ENCODE assay signal across 7 mouse cellular contexts in the genomic region with DNA sequence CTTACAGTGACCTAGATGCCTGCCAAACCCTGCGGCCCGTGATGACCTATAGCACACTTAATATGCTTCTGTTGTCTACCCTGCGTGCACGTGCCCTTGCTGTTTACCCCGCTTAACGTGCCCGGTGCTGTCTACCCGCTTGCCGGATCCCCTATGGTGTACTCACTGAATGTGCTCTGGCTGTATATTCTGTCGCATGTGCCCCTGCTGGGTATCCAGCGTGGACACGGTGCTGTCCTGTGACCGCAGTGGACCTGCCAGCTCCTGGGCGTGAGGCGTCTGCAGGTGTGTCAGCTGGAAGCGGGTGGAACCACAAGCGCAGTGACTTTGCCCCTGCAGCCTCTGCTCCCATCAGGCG. TPM values are rescaled to one million over a fixed set of nuclear protein-coding genes. Genes with fewer than 3 reads are reported as not detected.
A peak's percentile ranks its signal among the peaks of the same experiment; 100 is the strongest.
DNase-seq lines count a peak whose midpoint lies in the region; ATAC-seq and TF ChIP-seq lines count a peak whose summit lies in the region.

A gene (minus strand): TSS at position 289 of the 358 bp plus-strand sequence.

- peak within 1 kb of the TSS; percentile 50 for H3K27ac ChIP-seq in liver, adult 2 months (replicated peaks; ENCODE audit: insufficient read depth, low read depth, low read length)
- H3K27ac ChIP-seq in brown adipose tissue, adult 24 weeks (replicated peaks; ENCODE audit: low read depth, low read length) = no peak within 1 kb of the TSS
- H3K27ac ChIP-seq in forebrain, embryonic 15.5 days (replicated peaks) = no peak within 1 kb of the TSS
- no peak within 1 kb of the TSS for H3K27ac ChIP-seq in liver, embryonic 12.5 days
- no peak within 1 kb of the TSS for H3K27ac ChIP-seq in stomach, embryonic 14.5 days (ENCODE audit: low read length)

- H3K9ac ChIP-seq in liver, adult 2 months (ENCODE audit: low read depth, low read length) = peak within 1 kb of the TSS; percentile 38
- no peak within 1 kb of the TSS for H3K9ac ChIP-seq in forebrain, embryonic 15.5 days (replicated peaks)
- 0 out of 2 replicates have a peak within 1 kb of the TSS, but pooled peaks have one; percentile 9 for H3K9ac ChIP-seq in liver, embryonic 12.5 days
- H3K9ac ChIP-seq in stomach, embryonic 14.5 days (replicated peaks; ENCODE audit: low read depth, low read length) = 0 out of 2 replicates have a peak within 1 kb of the TSS, but pooled peaks have one; percentile 10

- peak within 1 kb of the TSS; percentile 89 for H3K4me2 ChIP-seq in forebrain, embryonic 15.5 days (replicated peaks)
- peak within 1 kb of the TSS; percentile 77 for H3K4me2 ChIP-seq in liver, embryonic 12.5 days
- H3K4me2 ChIP-seq in stomach, embryonic 14.5 days (replicated peaks; ENCODE audit: low read depth, low read length) = peak within 1 kb of the TSS; percentile 95

- peaks cover 3% of the 10 kb centered on the region; the same call in 1 of the 2 replicates for H3K4me1 ChIP-seq in liver, adult 2 months (ENCODE audit: control insufficient read depth, insufficient read depth, low read length)
- no peaks in the 10 kb centered on the region for H3K4me1 ChIP-seq in brown adipose tissue, adult 24 weeks (ENCODE audit: control insufficient read depth, insufficient read depth, insufficient read length, low read length)
- H3K4me1 ChIP-seq in forebrain, embryonic 15.5 days = peaks cover 5% of the 10 kb centered on the region; the same call in 1 of the 2 replicates
- H3K4me1 ChIP-seq in liver, embryonic 12.5 days = peaks cover 13% of the 10 kb centered on the region
- H3K4me1 ChIP-seq in stomach, embryonic 14.5 days (ENCODE audit: control insufficient read depth, insufficient read depth, low read length) = 0 out of 2 replicates have a peak, but pooled peaks cover 4% of the 10 kb centered on the region

- TF ChIP-seq POLR2A in liver, adult 2 months (IDR thresholded peaks at IDR 0.05; ENCODE audit: extremely low read depth, insufficient read depth, low read length) = no peak

- ATAC-seq in forebrain, embryonic 15.5 days (replicated peaks) = peak; percentile 82
- peak; percentile 73 for ATAC-seq in liver, embryonic 12.5 days
- peak; percentile 73 for ATAC-seq in stomach, embryonic 14.5 days (ENCODE audit: insufficient number of reproducible peaks, insufficient read depth, low FRiP score, low read depth)

- no peaks in the 10 kb centered on the region for H3K9me3 ChIP-seq in forebrain, embryonic 15.5 days
- no peaks in the 10 kb centered on the region for H3K9me3 ChIP-seq in liver, embryonic 12.5 days (replicated peaks)
- H3K9me3 ChIP-seq in stomach, embryonic 14.5 days (ENCODE audit: control insufficient read depth, low read depth, low read length) = no peaks in the 10 kb centered on the region

- H3K79me2 ChIP-seq in liver, adult 2 months (ENCODE audit: control insufficient read depth, insufficient read depth, low read length) = no peaks in the 10 kb centered on the region

- H3K27me3 ChIP-seq in liver, adult 2 months (ENCODE audit: control insufficient read depth, insufficient read depth, low read length) = no peaks in the 10 kb centered on the region
- peaks cover 18% of the 10 kb centered on the region; the same call in 1 of the 2 replicates for H3K27me3 ChIP-seq in forebrain, embryonic 15.5 days
- H3K27me3 ChIP-seq in liver, embryonic 12.5 days (replicated peaks) = peaks cover 22% of the 10 kb centered on the region
- H3K27me3 ChIP-seq in stomach, embryonic 14.5 days (ENCODE audit: control insufficient read depth, insufficient read depth, low read length) = 0 out of 2 replicates have a peak, but pooled peaks cover 6% of the 10 kb centered on the region

- peak; percentile 80 for DNase-seq in liver, adult 2 months (ENCODE audit: extremely low read depth, low read depth, low spot score)
- DNase-seq in liver = no peak
- DNase-seq in adrenal gland, postnatal 25 days = no peak

- no peak for TF ChIP-seq CTCF in liver, adult 2 months (IDR thresholded peaks at IDR 0.05; ENCODE audit: low read depth, low read length)

- H3K36me3 ChIP-seq in liver, adult 2 months (ENCODE audit: control insufficient read depth, insufficient read depth, low read length) = no peaks in the 10 kb centered on the region
- H3K36me3 ChIP-seq in forebrain, embryonic 15.5 days = no peaks in the 10 kb centered on the region
- H3K36me3 ChIP-seq in liver, embryonic 12.5 days = no peaks in the 10 kb centered on the region
- H3K36me3 ChIP-seq in stomach, embryonic 14.5 days (ENCODE audit: control insufficient read depth, insufficient read depth, low read length) = no peaks in the 10 kb centered on the region

- peak within 1 kb of the TSS; percentile 55 for H3K4me3 ChIP-seq in liver, adult 2 months (ENCODE audit: insufficient read depth, low read depth, low read length)
- peak within 1 kb of the TSS; percentile 54 for H3K4me3 ChIP-seq in brown adipose tissue, adult 24 weeks (ENCODE audit: insufficient read depth, low read depth, low read length)
- peak within 1 kb of the TSS; percentile 45 for H3K4me3 ChIP-seq in forebrain, embryonic 15.5 days
- peak within 1 kb of the TSS; percentile 48 for H3K4me3 ChIP-seq in liver, embryonic 12.5 days
- H3K4me3 ChIP-seq in stomach, embryonic 14.5 days (ENCODE audit: low read depth, low read length) = peak within 1 kb of the TSS; percentile 44

- under 1% methylated on average over 18 of the region's 18 CpGs for WGBS in liver, adult 2 months
- WGBS in forebrain, embryonic 15.5 days = 1% methylated on average over 18 of the region's 18 CpGs
- 1% methylated on average over 18 of the region's 18 CpGs for WGBS in liver, embryonic 12.5 days (ENCODE audit: insufficient replicate concordance)
- WGBS in stomach, embryonic 14.5 days = under 1% methylated on average over 18 of the region's 18 CpGs

RNA-seq across cellular contexts. Expression of the gene that starts here (rescaled TPM):
- total RNA-seq in liver, adult 2 months (2014; rRNA removed) = 0.67 and 1.8 TPM in 2 replicates
- 0.11 and 0.17 TPM in 2 replicates for polyA plus RNA-seq in liver, adult 2 months (2012; rRNA removed)
- not detected in 2 replicates for polyA plus RNA-seq in brown adipose tissue, adult 24 weeks (2012; ENCODE audit: insufficient read depth, insufficient read length, missing spikeins)
- polyA plus RNA-seq in forebrain, embryonic 15.5 days (2015; fragmentation: Nextera tagmentation; extraction: Ambion mirVana) = not detected in 2 replicates
- not detected in 2 replicates for polyA plus RNA-seq in liver, embryonic 12.5 days (2016; fragmentation: Nextera tagmentation; extraction: Ambion mirVana)
- 0.21 and 0.22 TPM in 2 replicates for polyA plus RNA-seq in stomach, embryonic 14.5 days (2014; fragmentation: Nextera tagmentation; extraction: Ambion mirVana)
- not detected in 2 replicates for total RNA-seq in adrenal gland, postnatal 25 days (2021)

Comparison
In these comparisons a context has a peak if more than half of its experiments do, and no peak if none do; other contexts are left out.
1. Peak in ATAC-seq, H3K4me3 ChIP-seq and H3K4me2 ChIP-seq in forebrain, embryonic 15.5 days; RNA of the gene not detected or under 1 TPM.
2. Peak in ATAC-seq, H3K4me3 ChIP-seq, H3K9ac ChIP-seq and H3K4me2 ChIP-seq in liver, embryonic 12.5 days; RNA of the gene not detected or under 1 TPM.
3. Peak in ATAC-seq, H3K4me3 ChIP-seq, H3K9ac ChIP-seq and H3K4me2 ChIP-seq in stomach, embryonic 14.5 days; RNA of the gene not detected or under 1 TPM.